Mouse (Mus musculus): Measurements from ENCODE around the gene Zmynd8. TPM values are rescaled to one million over a fixed set of nuclear protein-coding genes. Genes with fewer than 3 reads are reported as not detected.

Zmynd8 gene
- polyA plus RNA-seq, 1 experiment from 2014 or later, result 43.5 TPM

- no peak for DNase-seq (ENCODE audit: low spot score)
- H3K9ac ChIP-seq (ENCODE audit: low read length), result peak overlapping the region; percentile 44; the same call in 1 of the 2 replicates
- no peak overlapping the region for H3K4me3 ChIP-seq (ENCODE audit: low read depth, low read length)
- peaks cover 75% of the 10 kb centered on the region for H3K4me1 ChIP-seq (ENCODE audit: control insufficient read depth, insufficient read depth, low read length)
- peak overlapping the region; percentile 98 for H3K27ac ChIP-seq (replicated peaks; ENCODE audit: low read depth, low read length)
- 1% methylated on average over 3 of the region's 3 CpGs for WGBS
- H3K9me3 ChIP-seq (ENCODE audit: control insufficient read depth, low read length), result no peaks in the 10 kb centered on the region
- H3K27me3 ChIP-seq (ENCODE audit: control insufficient read depth, insufficient read depth, low read length), result no peaks in the 10 kb centered on the region
- H3K4me2 ChIP-seq (ENCODE audit: low read depth, severe bottlenecking), result no peak overlapping the region; the same call in 1 of the 2 replicates
- no peaks in the 10 kb centered on the region for H3K36me3 ChIP-seq (ENCODE audit: control insufficient read depth, insufficient read depth, low read length)
- no peak for ATAC-seq (ENCODE audit: insufficient number of reproducible peaks, low FRiP score, low TSS enrichment, low read depth)
These were observed 12.3 kb downstream of the Zmynd8 start for GRCm38 (mm10) chr2:165886482-165886856.

GRCm38 (mm10) chr2:165885951-165886320, 12.9 kb downstream of the Zmynd8 start:
- peak overlapping the region; percentile 98 for H3K27ac ChIP-seq (replicated peaks; ENCODE audit: low read depth, low read length)
- H3K4me2 ChIP-seq (ENCODE audit: low read depth, severe bottlenecking), result no peak overlapping the region
- 11% methylated on average over 4 of the region's 4 CpGs for WGBS
- H3K4me3 ChIP-seq (ENCODE audit: low read depth, low read length), result no peak overlapping the region
- H3K27me3 ChIP-seq (ENCODE audit: control insufficient read depth, insufficient read depth, low read length), result no peaks in the 10 kb centered on the region
- no peaks in the 10 kb centered on the region for H3K9me3 ChIP-seq (ENCODE audit: control insufficient read depth, low read length)
- peak overlapping the region; percentile 51 for H3K9ac ChIP-seq (ENCODE audit: low read length)
- peaks cover 80% of the 10 kb centered on the region for H3K4me1 ChIP-seq (ENCODE audit: control insufficient read depth, insufficient read depth, low read length)
- H3K36me3 ChIP-seq (ENCODE audit: control insufficient read depth, insufficient read depth, low read length), result no peaks in the 10 kb centered on the region
- ATAC-seq (ENCODE audit: insufficient number of reproducible peaks, low FRiP score, low TSS enrichment, low read depth) (no peak), DNase-seq (ENCODE audit: low spot score) (no peak)

GRCm38 (mm10) chr2:165885225-165885950, 13.4 kb downstream of the Zmynd8 start:
- no peaks in the 10 kb centered on the region for H3K27me3 ChIP-seq (ENCODE audit: control insufficient read depth, insufficient read depth, low read length)
- ATAC-seq (ENCODE audit: insufficient number of reproducible peaks, low FRiP score, low TSS enrichment, low read depth), result no peak
- H3K4me3 ChIP-seq (ENCODE audit: low read depth, low read length), result no peak overlapping the region
- 5% methylated on average over 13 of the region's 17 CpGs for WGBS
- no peaks in the 10 kb centered on the region for H3K36me3 ChIP-seq (ENCODE audit: control insufficient read depth, insufficient read depth, low read length)
- peak overlapping the region; percentile 98 for H3K27ac ChIP-seq (replicated peaks; ENCODE audit: low read depth, low read length)
- peak overlapping the region; percentile 51 for H3K9ac ChIP-seq (ENCODE audit: low read length)
- H3K9me3 ChIP-seq (ENCODE audit: control insufficient read depth, low read length), result no peaks in the 10 kb centered on the region
- peak overlapping the region; percentile 51 for H3K4me2 ChIP-seq (ENCODE audit: low read depth, severe bottlenecking)
- DNase-seq (ENCODE audit: low spot score), result peak; percentile 74
- peaks cover 86% of the 10 kb centered on the region for H3K4me1 ChIP-seq (ENCODE audit: control insufficient read depth, insufficient read depth, low read length)

GRCm38 (mm10) chr2:165884577-165885224, 14.1 kb downstream of the Zmynd8 start:
- H3K9ac ChIP-seq (ENCODE audit: low read length), result peak overlapping the region; percentile 57
- H3K4me1 ChIP-seq (ENCODE audit: control insufficient read depth, insufficient read depth, low read length), result peaks cover 92% of the 10 kb centered on the region
- no peaks in the 10 kb centered on the region for H3K27me3 ChIP-seq (ENCODE audit: control insufficient read depth, insufficient read depth, low read length)
- peak overlapping the region; percentile 24 for H3K4me3 ChIP-seq (ENCODE audit: low read depth, low read length)
- WGBS, result 1% methylated on average over 21 of the region's 21 CpGs
- H3K36me3 ChIP-seq (ENCODE audit: control insufficient read depth, insufficient read depth, low read length), result no peaks in the 10 kb centered on the region
- ATAC-seq (ENCODE audit: insufficient number of reproducible peaks, low FRiP score, low TSS enrichment, low read depth), result no peak; the same call in 1 of the 2 replicates
- peak; percentile 99 for DNase-seq (ENCODE audit: low spot score)
- no peaks in the 10 kb centered on the region for H3K9me3 ChIP-seq (ENCODE audit: control insufficient read depth, low read length)
- H3K27ac ChIP-seq (replicated peaks; ENCODE audit: low read depth, low read length), result peak overlapping the region; percentile 98
- peak overlapping the region; percentile 51 for H3K4me2 ChIP-seq (ENCODE audit: low read depth, severe bottlenecking)

- Histone ChIP-seq H3K27ac (replicated peaks; ENCODE audit: low read depth, low read length) (peak overlapping the region; percentile 98), H3K4me1 (ENCODE audit: control insufficient read depth, insufficient read depth, low read length) (peaks cover 95% of the 10 kb centered on the region), H3K9me3 (ENCODE audit: control insufficient read depth, low read length) (no peaks in the 10 kb centered on the region), H3K36me3 (ENCODE audit: control insufficient read depth, insufficient read depth, low read length) (no peaks in the 10 kb centered on the region), H3K27me3 (ENCODE audit: control insufficient read depth, insufficient read depth, low read length) (no peaks in the 10 kb centered on the region), H3K9ac (ENCODE audit: low read length) (peak overlapping the region; percentile 57), H3K4me2 (ENCODE audit: low read depth, severe bottlenecking) (peak overlapping the region; percentile 51), H3K4me3 (ENCODE audit: low read depth, low read length) (peak overlapping the region; percentile 24)
- 27% methylated on average over 11 of the region's 11 CpGs for WGBS
- DNase-seq (ENCODE audit: low spot score) (no peak), ATAC-seq (ENCODE audit: insufficient number of reproducible peaks, low FRiP score, low TSS enrichment, low read depth) (no peak)
These were observed 14.8 kb downstream of the Zmynd8 start for GRCm38 (mm10) chr2:165883846-165884576.

- peak overlapping the region; percentile 24 for H3K4me3 ChIP-seq (ENCODE audit: low read depth, low read length)
- H3K4me2 ChIP-seq (ENCODE audit: low read depth, severe bottlenecking), result peak overlapping the region; percentile 51
- H3K36me3 ChIP-seq (ENCODE audit: control insufficient read depth, insufficient read depth, low read length), result no peaks in the 10 kb centered on the region
- H3K27ac ChIP-seq (replicated peaks; ENCODE audit: low read depth, low read length), result peak overlapping the region; percentile 98
- 15% methylated on average over 6 of the region's 6 CpGs for whole genome bisulfite sequencing
- H3K9me3 ChIP-seq (ENCODE audit: control insufficient read depth, low read length), result no peaks in the 10 kb centered on the region
- H3K4me1 ChIP-seq (ENCODE audit: control insufficient read depth, insufficient read depth, low read length), result peaks cover 93% of the 10 kb centered on the region
- peak overlapping the region; percentile 34; the same call in 1 of the 2 replicates for H3K9ac ChIP-seq (ENCODE audit: low read length)
- DNase-seq (ENCODE audit: low spot score) (no peak), ATAC-seq (ENCODE audit: insufficient number of reproducible peaks, low FRiP score, low TSS enrichment, low read depth) (no peak)
- no peaks in the 10 kb centered on the region for H3K27me3 ChIP-seq (ENCODE audit: control insufficient read depth, insufficient read depth, low read length)
These were observed 15.8 kb downstream of the Zmynd8 start for GRCm38 (mm10) chr2:165883006-165883405.

GRCm38 (mm10) chr2:165881585-165882431, 17.0 kb downstream of the Zmynd8 start:
- Histone ChIP-seq H3K4me3 (ENCODE audit: low read depth, low read length) (no peak overlapping the region), H3K27ac (replicated peaks; ENCODE audit: low read depth, low read length) (peak overlapping the region; percentile 98), H3K9ac (ENCODE audit: low read length) (peak overlapping the region; percentile 59), H3K4me2 (ENCODE audit: low read depth, severe bottlenecking) (peak overlapping the region; percentile 51), H3K27me3 (ENCODE audit: control insufficient read depth, insufficient read depth, low read length) (no peaks in the 10 kb centered on the region), H3K9me3 (ENCODE audit: control insufficient read depth, low read length) (no peaks in the 10 kb centered on the region), H3K4me1 (ENCODE audit: control insufficient read depth, insufficient read depth, low read length) (peaks cover 93% of the 10 kb centered on the region), H3K36me3 (ENCODE audit: control insufficient read depth, insufficient read depth, low read length) (no peaks in the 10 kb centered on the region)
- DNase-seq (ENCODE audit: low spot score) (peak; percentile 64), ATAC-seq (ENCODE audit: insufficient number of reproducible peaks, low FRiP score, low TSS enrichment, low read depth) (no peak)
- WGBS, result 7% methylated on average over 13 of the region's 13 CpGs

- H3K4me2 ChIP-seq (ENCODE audit: low read depth, severe bottlenecking), result peak overlapping the region; percentile 51
- peaks cover 93% of the 10 kb centered on the region for H3K4me1 ChIP-seq (ENCODE audit: control insufficient read depth, insufficient read depth, low read length)
- ATAC-seq (ENCODE audit: insufficient number of reproducible peaks, low FRiP score, low TSS enrichment, low read depth) (no peak), DNase-seq (ENCODE audit: low spot score) (no peak)
- WGBS, result under 1% methylated on average over 3 of the region's 3 CpGs
- no peak overlapping the region for H3K4me3 ChIP-seq (ENCODE audit: low read depth, low read length)
- H3K27me3 ChIP-seq (ENCODE audit: control insufficient read depth, insufficient read depth, low read length), result no peaks in the 10 kb centered on the region
- H3K36me3 ChIP-seq (ENCODE audit: control insufficient read depth, insufficient read depth, low read length), result no peaks in the 10 kb centered on the region
- H3K9me3 ChIP-seq (ENCODE audit: control insufficient read depth, low read length), result no peaks in the 10 kb centered on the region
- H3K27ac ChIP-seq (replicated peaks; ENCODE audit: low read depth, low read length), result peak overlapping the region; percentile 98
- H3K9ac ChIP-seq (ENCODE audit: low read length), result peak overlapping the region; percentile 59; the same call in 1 of the 2 replicates
These were observed 17.6 kb downstream of the Zmynd8 start for GRCm38 (mm10) chr2:165881220-165881584.
